Mouse (Mus musculus) cerebellum, adult 2 months (tissue): Measurements from ENCODE around the gene Kifc5b.

ENCODE experiments used
- CTCF ChIP-seq: fragments of 200-500 bp; IDR thresholded peaks from 2 replicates; pipeline ENCODE4 v1.5.1; 2011; ENCODE audit warnings: low read depth, mild to moderate bottlenecking, control low read depth, low read length, moderate library complexity, borderline replicate concordance; ENCODE audit not compliant: insufficient read depth
- POLR2A ChIP-seq: fragments of 200-500 bp; IDR thresholded peaks from 2 replicates; pipeline ENCODE4 v1.6.1; 2011; ENCODE audit warnings: low read length, control low read depth, borderline replicate concordance; ENCODE audit not compliant: insufficient read depth

- TF ChIP-seq POLR2A (no peak), CTCF (no peak)
These were observed 23.4 kb upstream of the Kifc5b start for GRCm38 (mm10) chr17:26893492-26893891.
